Mouse (Mus musculus) kidney, postnatal 36 days (tissue): ENCODE measurements around the gene Noc3l.

Experiments
- DNase-seq, 2 experiments: peaks; one replicate each; pipeline ENCODE4 v3.0.0; 2021 to 2022; ENCODE audit warnings: mixed read lengths in 2 of 2

Noc3l gene

GRCm38 (mm10) chr19:38818766-38819426, at the start of gene Noc3l:
Noc3l (minus strand) TSS chr19:38819237.
- peak; percentile 91 to 96 for DNase-seq

- DNase-seq: no peak
Observed at GRCm38 (mm10) chr19:38862523-38862922, 43.5 kb upstream of the Noc3l start.

DNA sequence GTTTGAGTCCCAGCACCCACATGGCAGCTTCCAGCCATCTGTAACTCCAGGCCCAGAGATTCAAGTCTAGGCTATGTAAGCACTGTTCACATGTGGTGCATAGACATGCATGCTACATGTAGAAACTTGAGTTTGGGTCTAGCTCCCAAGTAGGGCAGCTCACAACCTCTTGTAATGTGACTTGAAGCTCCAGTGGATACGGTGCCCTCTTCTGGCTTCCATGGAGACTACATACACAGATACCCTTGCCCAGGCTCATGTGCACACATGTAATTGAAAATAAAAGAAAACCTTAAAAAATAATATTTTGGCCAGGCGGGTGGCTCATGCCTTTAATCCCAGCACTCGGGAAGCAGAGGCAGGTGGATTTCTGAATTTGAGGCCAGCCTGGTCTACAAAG, 39.2 kb upstream of the Noc3l start:
- no peak for DNase-seq

DNA sequence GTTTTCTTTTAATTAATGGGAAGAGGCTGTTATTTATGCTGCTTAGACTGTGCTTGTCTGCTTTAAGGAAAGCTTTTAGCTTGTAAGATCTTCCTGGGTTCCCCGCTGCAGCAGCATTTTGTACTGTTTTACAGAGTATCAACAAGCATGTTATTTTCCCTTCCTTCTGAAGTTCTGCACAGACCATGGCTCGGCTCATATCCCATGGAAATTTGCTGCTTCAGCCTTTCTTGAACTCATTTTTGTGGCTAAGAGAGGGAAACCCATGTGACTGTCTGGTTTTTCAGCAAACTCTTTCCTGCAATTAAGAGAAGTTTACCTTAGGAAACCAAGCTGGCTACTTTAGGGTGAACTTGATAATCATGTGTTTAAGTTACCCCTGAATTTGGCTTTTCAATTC, 27.3 kb upstream of the Noc3l start:
- no peak for DNase-seq

GRCm38 (mm10) chr19:38844817-38845216, 25.8 kb upstream of the Noc3l start:
- no peak for DNase-seq

- peak; percentile 66 to 79 for DNase-seq
Observed at GRCm38 (mm10) chr19:38837171-38837641, 18.2 kb upstream of the Noc3l start.

GRCm38 (mm10) chr19:38836438-38837170, 17.6 kb upstream of the Noc3l start, which contains the start of gene Tbc1d12:
Tbc1d12 (plus strand) TSS chr19:38836579.
- peak; percentile 91 to 97 for DNase-seq

DNA sequence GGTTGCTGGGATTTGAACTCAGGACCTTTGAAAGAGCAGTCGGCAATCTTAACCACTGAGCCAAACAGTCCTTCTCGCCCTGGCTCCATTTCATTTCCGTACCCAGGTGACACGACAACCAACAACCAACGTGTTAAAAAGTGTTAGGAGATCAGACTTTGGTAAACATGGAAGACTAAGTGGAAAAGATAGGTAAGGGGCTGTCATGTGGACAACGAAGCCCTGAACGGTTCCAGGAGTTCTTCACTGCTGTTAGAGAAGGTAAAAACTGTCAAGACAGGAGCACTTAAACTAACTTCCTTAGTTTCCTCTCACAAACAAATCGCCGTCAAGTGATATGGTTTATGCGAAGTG, 17.0 kb upstream of the Noc3l start:
- no peak for DNase-seq

- no peak for DNase-seq
Observed at GRCm38 (mm10) chr19:38833224-38833623, 14.2 kb upstream of the Noc3l start.

- no peak for DNase-seq
Observed at GRCm38 (mm10) chr19:38820186-38820804, 1.3 kb upstream of the Noc3l start.

- no peak for DNase-seq
Observed at GRCm38 (mm10) chr19:38819427-38819802, 378 bp upstream of the Noc3l start.

GRCm38 (mm10) chr19:38818191-38818590, 846 bp downstream of the Noc3l start:
- no peak for DNase-seq

DNA sequence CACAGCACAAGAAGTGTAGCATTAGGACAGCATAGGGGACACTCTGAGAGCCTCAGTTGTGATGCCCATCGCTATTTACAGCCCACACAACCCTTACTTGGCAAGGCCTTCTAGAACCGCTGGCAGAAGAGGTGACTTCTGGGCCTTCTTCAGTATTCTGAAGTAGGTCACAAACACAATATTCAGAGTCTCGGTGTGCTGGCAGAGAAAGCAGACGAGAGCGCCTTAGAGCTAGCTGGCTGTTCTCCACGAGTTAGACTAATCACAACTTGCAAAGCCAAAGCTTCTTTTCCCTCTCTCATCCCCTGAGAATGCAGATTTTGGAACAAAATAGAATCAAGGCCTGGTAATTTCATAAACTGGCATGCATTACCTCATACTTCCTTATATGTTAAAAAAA, 20.2 kb downstream of the Noc3l start:
- no peak for DNase-seq

- DNase-seq: no peak
Observed at GRCm38 (mm10) chr19:38798291-38798690, 20.7 kb downstream of the Noc3l start.

DNA sequence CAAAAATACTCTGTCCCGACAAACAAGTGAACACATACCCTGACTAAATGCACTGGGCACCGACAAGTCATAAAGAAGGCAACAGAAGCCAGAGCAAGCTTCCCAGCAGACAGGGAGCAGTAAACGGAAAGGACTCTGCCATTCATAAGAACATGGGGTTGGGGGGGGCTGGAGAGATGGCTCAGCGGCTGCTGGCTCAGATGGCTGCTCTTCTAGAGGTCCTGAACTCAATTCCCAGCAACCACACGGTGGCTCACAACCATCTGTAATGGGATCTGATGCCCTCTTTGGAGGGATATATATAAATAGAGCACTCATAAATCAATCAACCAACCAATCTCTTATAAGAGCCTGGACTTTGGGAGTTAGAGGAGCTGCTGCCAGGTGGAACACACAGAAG, 22.5 kb downstream of the Noc3l start:
- no peak for DNase-seq

GRCm38 (mm10) chr19:38793563-38794045, 25.4 kb downstream of the Noc3l start:
- DNase-seq: no peak

- DNase-seq: no peak
Observed at GRCm38 (mm10) chr19:38787756-38788155, 31.3 kb downstream of the Noc3l start.

DNA sequence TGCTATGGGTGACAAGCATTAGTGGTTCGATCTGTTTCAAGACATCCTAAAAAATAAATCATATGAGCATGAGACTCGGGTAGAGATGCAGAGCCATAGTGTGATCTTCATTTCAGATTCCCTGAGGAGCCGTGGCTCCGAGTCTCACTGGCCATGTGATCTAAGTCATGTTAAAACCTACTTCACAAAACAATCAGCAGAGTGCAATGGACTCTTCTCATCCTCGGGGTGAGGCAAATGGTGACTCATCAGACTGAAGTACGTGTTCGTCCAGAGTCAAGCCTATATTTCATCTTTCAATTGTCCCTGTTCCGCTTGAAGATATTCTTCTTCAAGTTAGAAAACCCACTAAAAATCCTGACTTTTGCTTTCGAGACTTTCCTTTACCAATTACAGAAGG, 35.5 kb downstream of the Noc3l start:
- DNase-seq: no peak

DNA sequence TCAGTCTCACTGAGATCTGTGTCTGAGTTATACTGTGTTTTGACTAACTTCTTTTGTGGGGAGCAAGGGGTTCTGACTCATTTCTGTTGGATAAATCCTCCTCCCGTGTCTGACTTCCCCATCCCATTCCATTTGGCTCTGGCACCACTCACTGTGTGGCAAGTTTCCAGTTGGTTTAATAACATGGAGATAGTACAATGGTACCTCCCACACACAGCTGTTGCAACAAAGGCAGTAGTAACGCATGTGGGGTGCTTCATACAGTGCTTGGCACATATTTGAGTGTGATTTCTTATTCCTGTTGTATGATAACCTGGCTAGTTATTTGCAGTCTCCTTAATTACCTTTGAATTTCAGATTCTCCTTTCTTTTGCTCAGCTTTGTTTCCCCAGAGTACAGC, 40.2 kb downstream of the Noc3l start:
- DNase-seq: no peak

DNA sequence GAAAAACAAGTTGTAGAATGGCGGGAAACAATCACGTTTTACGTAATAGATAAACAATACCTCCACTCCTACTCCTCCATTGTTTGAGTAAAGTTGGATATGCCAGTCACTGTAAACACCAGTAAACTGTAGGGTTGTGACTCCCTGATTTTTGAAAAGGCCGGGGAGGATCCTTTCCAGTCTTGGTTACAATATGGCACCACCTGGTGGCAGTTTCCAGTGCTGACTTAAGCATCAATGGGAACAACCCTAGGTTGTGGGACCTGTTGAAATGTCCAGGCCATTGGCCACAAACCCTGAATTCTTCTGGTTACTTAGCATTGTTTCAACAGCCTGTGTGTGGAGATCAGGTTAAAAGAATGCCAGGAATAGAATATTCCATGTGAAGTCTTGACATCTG, 43.5 kb downstream of the Noc3l start:
- peak; percentile 48 to 84 for DNase-seq

DNA sequence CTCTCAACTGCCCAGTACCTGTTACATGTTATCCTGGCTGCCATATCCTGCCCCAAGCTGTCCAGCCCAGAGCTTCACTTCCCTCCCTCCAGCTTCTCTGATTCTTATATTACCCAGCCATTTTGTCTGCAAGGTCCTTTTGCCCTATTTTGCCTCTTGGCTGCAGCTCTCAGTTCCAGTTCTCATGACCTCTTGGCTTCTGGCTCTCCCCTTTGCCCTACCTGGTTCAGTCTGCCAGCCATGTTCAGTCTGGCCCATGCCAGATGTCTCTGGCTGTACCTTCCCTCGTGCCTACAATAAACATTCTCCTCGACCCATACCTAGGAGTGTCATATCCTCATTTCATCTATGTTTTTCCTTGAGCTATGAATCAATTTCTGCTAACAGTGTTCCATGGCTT, 52.7 kb downstream of the Noc3l start:
- DNase-seq: no peak

- no peak for DNase-seq
Observed at GRCm38 (mm10) chr19:38760441-38760840, 58.6 kb downstream of the Noc3l start.

- no peak for DNase-seq
Observed at GRCm38 (mm10) chr19:38758685-38759472, 60.2 kb downstream of the Noc3l start.
